Mouse (Mus musculus) intestine, postnatal 0 days (tissue): ENCODE results near the gene Sys1. TPM values are rescaled to one million over a fixed set of nuclear protein-coding genes. Genes with fewer than 3 reads are reported as not detected.
A peak's percentile ranks its signal among the peaks of the same experiment; 100 is the strongest.

Experiments used
- ATAC-seq: fragments of 200-750 bp; cut with Nextera tagmentation; 2 replicates; pipeline ENCODE4 v1.8.0; 2017; ENCODE audit warnings: mild to moderate bottlenecking, moderate TSS enrichment, moderate library complexity
- H3K27ac ChIP-seq: fragments of 300-500 bp; sonication (generic); 2 replicates; pipeline ENCODE4 v1.5.1; 2014; ENCODE audit warnings: mild to moderate bottlenecking, low read depth, low read length, moderate library complexity
- H3K27me3 ChIP-seq: fragments of 300-500 bp; sonication (generic); replicated peaks from 2 replicates; pipeline ENCODE4 v1.6.1; 2014; ENCODE audit warnings: low read length, mixed read lengths; ENCODE audit not compliant: control insufficient read depth, insufficient read depth
- H3K36me3 ChIP-seq: fragments of 300-500 bp; sonication (generic); 2 replicates; pipeline ENCODE4 v1.6.1; 2014; ENCODE audit warnings: mild to moderate bottlenecking, moderate library complexity; ENCODE audit not compliant: control insufficient read depth, insufficient read depth
- H3K4me1 ChIP-seq: fragments of 300-500 bp; sonication (generic); replicated peaks from 2 replicates; pipeline ENCODE4 v1.6.1; 2014; ENCODE audit warnings: antibody characterized with exemption, low read length, mixed read lengths; ENCODE audit not compliant: control insufficient read depth, insufficient read depth
- H3K4me2 ChIP-seq: fragments of 300-500 bp; sonication (generic); replicated peaks from 2 replicates; pipeline ENCODE4 v1.6.1; 2014; ENCODE audit warnings: low read depth, mild to moderate bottlenecking, moderate library complexity
- H3K4me3 ChIP-seq: fragments of 300-500 bp; sonication (generic); 2 replicates; pipeline ENCODE4 v1.5.1; 2014; ENCODE audit warnings: low read depth, low read length
- H3K9ac ChIP-seq: fragments of 300-500 bp; sonication (generic); 2 replicates; pipeline ENCODE4 v1.6.1; 2014; ENCODE audit warnings: mild to moderate bottlenecking, low read depth, low read length
- H3K9me3 ChIP-seq: fragments of 300-500 bp; sonication (generic); 2 replicates; pipeline ENCODE4 v1.6.1; 2016; ENCODE audit warnings: mixed run types; ENCODE audit not compliant: control insufficient read depth
- CTCF ChIP-seq: sonication (generic); IDR thresholded peaks from 2 replicates; pipeline ENCODE4 v1.5.1; 2016; ENCODE audit warnings: low read depth, mild to moderate bottlenecking, control low read depth, antibody characterized with exemption, moderate library complexity
- WGBS: fragments of 180-500 bp; shearing (Covaris S2); extraction: QIAGEN DNeasy Blood & Tissue Kit; methylation state at CpG from one replicate; pipeline ENCODE4 v1.1.7; 2014; 5-methylcytosine and 5-hydroxymethylcytosine counted together
- polyA plus RNA-seq: library from polyadenylated mRNA; unstranded; fragments of >200 nt; fragmentation: Nextera tagmentation; extraction: Ambion mirVana; gene quantifications from 2 replicates; pipeline ENCODE4 v1.2.1, GENCODE M21; 2015

Sys1 gene
- polyA plus RNA-seq, 1 experiment from 2014 or later: 62.3 TPM

- Histone ChIP-seq H3K4me2 (no peak overlapping the region), H3K4me1 (peaks cover 16% of the 10 kb centered on the region), H3K27me3 (no peaks in the 10 kb centered on the region), H3K4me3 (no peak overlapping the region), H3K27ac (no peak overlapping the region), H3K9ac (no peak overlapping the region), H3K9me3 (no peaks in the 10 kb centered on the region), H3K36me3 (no peaks in the 10 kb centered on the region)
- no peak for TF ChIP-seq CTCF
- 69% methylated on average over 14 of the region's 14 CpGs for WGBS
- no peak for ATAC-seq
These were observed 3.6 kb upstream of the Sys1 start for GRCm38 (mm10) chr2:164453047-164453757.

DNA sequence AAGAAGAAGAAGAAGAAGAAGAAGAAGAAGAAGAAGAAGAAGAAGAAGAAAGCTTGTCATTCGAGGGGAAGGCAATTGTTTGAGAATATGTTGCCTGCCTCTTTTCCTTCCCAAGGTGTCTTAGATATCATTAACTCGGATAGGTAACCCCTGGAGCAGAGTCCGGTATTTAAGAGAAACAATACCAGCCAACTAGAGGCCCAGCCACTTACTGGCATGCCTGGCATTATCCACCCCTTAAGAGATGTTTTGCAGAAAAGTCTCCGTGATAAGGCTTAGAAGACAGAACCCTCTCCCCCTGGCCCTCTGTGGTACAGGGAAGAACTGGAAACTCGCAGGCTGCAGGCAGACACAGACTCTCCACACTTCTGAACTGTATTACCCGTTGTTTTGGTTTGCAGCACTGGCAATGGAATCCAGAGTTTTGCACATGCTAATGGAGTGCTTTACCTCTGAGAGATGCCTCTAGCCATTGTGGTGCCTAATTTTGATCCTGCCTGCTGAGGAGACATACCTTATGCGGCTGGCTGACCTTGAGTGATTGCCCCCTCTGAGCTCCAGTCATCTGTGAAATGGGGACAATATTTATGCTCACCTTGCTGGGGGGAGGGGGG is 2.8 kb upstream of the Sys1 start:
- Histone ChIP-seq H3K9me3 (no peaks in the 10 kb centered on the region), H3K4me2 (no peak overlapping the region), H3K4me1 (peaks cover 16% of the 10 kb centered on the region), H3K36me3 (no peaks in the 10 kb centered on the region), H3K9ac (no peak overlapping the region), H3K27ac (no peak overlapping the region), H3K27me3 (no peaks in the 10 kb centered on the region), H3K4me3 (no peak overlapping the region)
- WGBS: 62% methylated on average over 7 of the region's 7 CpGs
- TF ChIP-seq CTCF: no peak
- no peak for ATAC-seq

- no peak for TF ChIP-seq CTCF
- 30% methylated on average over 10 of the region's 10 CpGs for WGBS
- H3K4me3 ChIP-seq: no peak overlapping the region
- 0 out of 2 replicates have a peak overlapping the region, but pooled peaks have one; percentile 3 for H3K4me2 ChIP-seq
- H3K4me1 ChIP-seq: peaks cover 16% of the 10 kb centered on the region; the same call in 1 of the 2 replicates
- peak overlapping the region; percentile 64; the same call in 1 of the 2 replicates for H3K27ac ChIP-seq
- H3K27me3 ChIP-seq: no peaks in the 10 kb centered on the region
- no peak overlapping the region for H3K9ac ChIP-seq
- no peaks in the 10 kb centered on the region for H3K9me3 ChIP-seq
- ATAC-seq: no peak
- no peaks in the 10 kb centered on the region for H3K36me3 ChIP-seq
These were observed 1.9 kb upstream of the Sys1 start for GRCm38 (mm10) chr2:164454846-164455245.

DNA sequence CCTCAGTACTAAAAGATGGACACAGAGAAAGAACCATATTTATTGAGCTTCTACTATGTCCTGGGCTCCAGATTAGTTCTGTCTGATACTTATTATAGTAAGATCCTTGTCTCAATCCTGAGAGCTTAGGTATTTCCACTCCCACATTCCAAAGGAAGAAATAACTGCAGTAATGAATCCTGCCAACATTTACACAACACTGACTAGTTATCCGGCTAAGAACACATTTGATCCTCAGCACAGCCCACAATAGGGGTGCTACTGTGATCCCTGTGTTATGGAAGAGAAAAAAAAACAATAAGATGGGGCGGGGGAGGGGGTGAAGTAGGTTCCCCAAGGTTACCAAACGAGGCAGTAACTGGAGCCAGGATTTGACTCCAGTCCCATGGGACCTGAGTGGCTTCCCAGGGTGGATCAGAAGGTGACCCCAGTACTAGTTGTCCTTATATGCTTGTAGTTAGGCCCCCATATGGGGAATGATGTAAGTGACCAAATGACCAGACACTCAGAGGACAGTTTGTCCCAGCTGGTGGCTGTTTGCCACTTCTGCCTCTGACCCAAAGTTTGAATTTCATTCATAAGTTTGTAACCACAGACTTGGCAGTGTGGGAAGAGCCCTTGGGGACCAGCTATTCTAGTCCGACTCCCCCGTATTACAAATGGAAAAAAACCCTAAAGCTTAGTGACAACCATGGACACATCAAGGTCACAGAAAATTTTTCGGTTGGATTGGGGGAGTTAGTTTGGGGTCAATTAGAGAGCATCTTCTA is 1.2 kb upstream of the Sys1 start:
- Histone ChIP-seq H3K4me2 (peak overlapping the region; percentile 3; the same call in 1 of the 2 replicates), H3K27ac (peak overlapping the region; percentile 64; the same call in 1 of the 2 replicates)

GRCm38 (mm10) chr2:164456413-164456812 is 351 bp upstream of the Sys1 start:
- Histone ChIP-seq H3K9me3 (no peaks in the 10 kb centered on the region), H3K4me3 (no peak overlapping the region), H3K27me3 (no peaks in the 10 kb centered on the region), H3K36me3 (no peaks in the 10 kb centered on the region), H3K27ac (peak overlapping the region; percentile 79), H3K4me2 (peak overlapping the region; percentile 60), H3K4me1 (peaks cover 16% of the 10 kb centered on the region; the same call in 1 of the 2 replicates), H3K9ac (no peak overlapping the region)
- TF ChIP-seq CTCF: no peak
- 46% methylated on average over 1 of the region's 1 CpGs for WGBS
- no peak for ATAC-seq

More for the DNA sequence above, 1.2 kb upstream of the Sys1 start:
- no peak overlapping the region for H3K4me3 ChIP-seq
- peaks cover 16% of the 10 kb centered on the region; the same call in 1 of the 2 replicates for H3K4me1 ChIP-seq
- H3K36me3 ChIP-seq: no peaks in the 10 kb centered on the region
- no peak overlapping the region for H3K9ac ChIP-seq
- no peak for ATAC-seq
- no peak for TF ChIP-seq CTCF
- no peaks in the 10 kb centered on the region for H3K27me3 ChIP-seq
- 61% methylated on average over 6 of the region's 6 CpGs for WGBS
- H3K9me3 ChIP-seq: no peaks in the 10 kb centered on the region

DNA sequence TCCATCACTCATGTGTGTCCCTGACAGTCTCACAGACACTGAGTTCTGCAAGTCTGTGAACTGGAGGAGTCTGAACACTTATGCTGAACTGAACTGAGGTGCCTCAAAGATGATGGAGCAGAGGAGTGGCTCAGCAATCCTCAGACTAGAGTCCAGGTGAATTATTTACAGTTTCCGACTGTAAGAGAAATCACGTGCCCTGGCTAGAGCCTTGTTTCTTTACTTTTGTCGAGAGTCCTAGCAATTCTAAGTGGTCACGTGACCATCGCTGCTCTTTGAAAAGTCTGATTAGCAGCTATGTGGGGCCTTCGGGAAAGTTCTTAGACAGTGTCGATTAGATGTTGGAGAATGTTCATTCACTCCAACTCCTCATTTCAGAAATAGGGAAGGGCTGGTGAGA is 1.2 kb downstream of the Sys1 start:
- peak overlapping the region; percentile 79 for H3K27ac ChIP-seq
- peak overlapping the region; percentile 60 for H3K4me2 ChIP-seq
- H3K9me3 ChIP-seq: no peaks in the 10 kb centered on the region
- 26% methylated on average over 7 of the region's 7 CpGs for WGBS
- no peak for TF ChIP-seq CTCF
- H3K4me1 ChIP-seq: peaks cover 18% of the 10 kb centered on the region; the same call in 1 of the 2 replicates
- no peak overlapping the region for H3K4me3 ChIP-seq
- H3K9ac ChIP-seq: no peak overlapping the region
- H3K27me3 ChIP-seq: no peaks in the 10 kb centered on the region
- ATAC-seq: peak; percentile 77
- H3K36me3 ChIP-seq: 0 out of 2 replicates have a peak, but pooled peaks cover 2% of the 10 kb centered on the region
